Mouse (Mus musculus): ENCODE results near the gene Tpte. TPM values are rescaled to one million over a fixed set of nuclear protein-coding genes. Genes with fewer than 3 reads are reported as not detected.

Tpte gene
- polyA plus RNA-seq, 1 experiment: 0.03 TPM

GRCm38 (mm10) chr8:22380934-22381333 lies 97.7 kb downstream of the Tpte start:
- DNase-seq (ENCODE audit: low read depth): no peak
- TF ChIP-seq CTCF (IDR thresholded peaks at IDR 0.05; ENCODE audit: borderline replicate concordance, extremely low read depth, insufficient read depth, insufficient read length) (no peak), POLR2A (IDR thresholded peaks at IDR 0.05; ENCODE audit: borderline replicate concordance, extremely low read depth, insufficient read depth, insufficient read length, poor library complexity, severe bottlenecking) (no peak)

- DNase-seq (ENCODE audit: low read depth): no peak
These were observed 99.8 kb downstream of the Tpte start for GRCm38 (mm10) chr8:22382824-22383595.

GRCm38 (mm10) chr8:22385158-22385557 lies 101.9 kb downstream of the Tpte start:
- TF ChIP-seq POLR2A (IDR thresholded peaks at IDR 0.05; ENCODE audit: borderline replicate concordance, extremely low read depth, insufficient read depth, insufficient read length, poor library complexity, severe bottlenecking) (no peak), CTCF (IDR thresholded peaks at IDR 0.05; ENCODE audit: borderline replicate concordance, extremely low read depth, insufficient read depth, insufficient read length) (no peak)
- DNase-seq (ENCODE audit: low read depth): no peak

More at GRCm38 (mm10) chr8:22382824-22383595, 99.8 kb downstream of the Tpte start:
- no peak for TF ChIP-seq POLR2A (IDR thresholded peaks at IDR 0.05; ENCODE audit: borderline replicate concordance, extremely low read depth, insufficient read depth, insufficient read length, poor library complexity, severe bottlenecking)
- peak; percentile 6; the same call in 1 of the 2 replicates for TF ChIP-seq CTCF (IDR thresholded peaks at IDR 0.05; ENCODE audit: borderline replicate concordance, extremely low read depth, insufficient read depth, insufficient read length)

- TF ChIP-seq POLR2A (IDR thresholded peaks at IDR 0.05; ENCODE audit: borderline replicate concordance, extremely low read depth, insufficient read depth, insufficient read length, poor library complexity, severe bottlenecking) (no peak), CTCF (IDR thresholded peaks at IDR 0.05; ENCODE audit: borderline replicate concordance, extremely low read depth, insufficient read depth, insufficient read length) (no peak)
- no peak for DNase-seq (ENCODE audit: low read depth)
These were observed 106.6 kb downstream of the Tpte start for GRCm38 (mm10) chr8:22389874-22390273.

- DNase-seq (ENCODE audit: low read depth): no peak
- TF ChIP-seq CTCF (IDR thresholded peaks at IDR 0.05; ENCODE audit: borderline replicate concordance, extremely low read depth, insufficient read depth, insufficient read length) (no peak), POLR2A (IDR thresholded peaks at IDR 0.05; ENCODE audit: borderline replicate concordance, extremely low read depth, insufficient read depth, insufficient read length, poor library complexity, severe bottlenecking) (no peak)
These were observed 107.7 kb downstream of the Tpte start for GRCm38 (mm10) chr8:22390766-22391463.

- DNase-seq (ENCODE audit: low read depth): no peak
- TF ChIP-seq CTCF (IDR thresholded peaks at IDR 0.05; ENCODE audit: borderline replicate concordance, extremely low read depth, insufficient read depth, insufficient read length) (no peak), POLR2A (IDR thresholded peaks at IDR 0.05; ENCODE audit: borderline replicate concordance, extremely low read depth, insufficient read depth, insufficient read length, poor library complexity, severe bottlenecking) (no peak)
These were observed 111.2 kb downstream of the Tpte start for GRCm38 (mm10) chr8:22394471-22394870.

GRCm38 (mm10) chr8:22395256-22395655 lies 112.0 kb downstream of the Tpte start:
- TF ChIP-seq CTCF (IDR thresholded peaks at IDR 0.05; ENCODE audit: borderline replicate concordance, extremely low read depth, insufficient read depth, insufficient read length) (no peak), POLR2A (IDR thresholded peaks at IDR 0.05; ENCODE audit: borderline replicate concordance, extremely low read depth, insufficient read depth, insufficient read length, poor library complexity, severe bottlenecking) (no peak)
- no peak for DNase-seq (ENCODE audit: low read depth)

GRCm38 (mm10) chr8:22397811-22398141 lies 114.5 kb downstream of the Tpte start:
- no peak for TF ChIP-seq POLR2A (IDR thresholded peaks at IDR 0.05; ENCODE audit: borderline replicate concordance, extremely low read depth, insufficient read depth, insufficient read length, poor library complexity, severe bottlenecking)
- no peak for DNase-seq (ENCODE audit: low read depth)

GRCm38 (mm10) chr8:22398142-22398951 lies 115.1 kb downstream of the Tpte start, which contains the start of gene Slc25a15:
TSS of gene Slc25a15 (minus strand) at chr8:22398597.
- peak; percentile 81; the same call in 1 of the 2 replicates for TF ChIP-seq POLR2A (IDR thresholded peaks at IDR 0.05; ENCODE audit: borderline replicate concordance, extremely low read depth, insufficient read depth, insufficient read length, poor library complexity, severe bottlenecking)
- TF ChIP-seq CTCF (IDR thresholded peaks at IDR 0.05; ENCODE audit: borderline replicate concordance, extremely low read depth, insufficient read depth, insufficient read length): no peak
- DNase-seq (ENCODE audit: low read depth): peak; percentile 96

GRCm38 (mm10) chr8:22399285-22399880 lies 116.1 kb downstream of the Tpte start:
- TF ChIP-seq CTCF (IDR thresholded peaks at IDR 0.05; ENCODE audit: borderline replicate concordance, extremely low read depth, insufficient read depth, insufficient read length): no peak

GRCm38 (mm10) chr8:22400593-22400992 lies 117.4 kb downstream of the Tpte start:
- TF ChIP-seq POLR2A (IDR thresholded peaks at IDR 0.05; ENCODE audit: borderline replicate concordance, extremely low read depth, insufficient read depth, insufficient read length, poor library complexity, severe bottlenecking) (no peak), CTCF (IDR thresholded peaks at IDR 0.05; ENCODE audit: borderline replicate concordance, extremely low read depth, insufficient read depth, insufficient read length) (no peak)
- DNase-seq (ENCODE audit: low read depth): no peak

More at GRCm38 (mm10) chr8:22399285-22399880, 116.1 kb downstream of the Tpte start:
- no peak for DNase-seq (ENCODE audit: low read depth)

All from brain, embryonic 14.5 days (tissue).